Mouse (Mus musculus) embryonic stem cell, embryonic (primary cell): Measurements from ENCODE around the gene Tbc1d17.

ENCODE experiments used
- CTCF ChIA-PET, 4 experiments: fragments of 300-600 bp in 2 of 4; fragments of 350-600 bp in 2 of 4; sonication (Branson Sonifier 250); formaldehyde crosslinking; loops; one replicate each; lab custom pipeline; 2022; ENCODE audit warnings: inconsistent platforms in 2 of 4; lab: Charles Lee
- POLR2A ChIA-PET, 4 experiments: fragments of 300-600 bp in 2 of 4; fragments of 350-600 bp in 2 of 4; sonication (Branson Sonifier 250); formaldehyde crosslinking; loops; one replicate each; lab custom pipeline; 2022; ENCODE audit warnings: antibody characterized with exemption in 4 of 4, inconsistent platforms in 1 of 4; lab: Charles Lee

Gene Tbc1d17

DNA sequence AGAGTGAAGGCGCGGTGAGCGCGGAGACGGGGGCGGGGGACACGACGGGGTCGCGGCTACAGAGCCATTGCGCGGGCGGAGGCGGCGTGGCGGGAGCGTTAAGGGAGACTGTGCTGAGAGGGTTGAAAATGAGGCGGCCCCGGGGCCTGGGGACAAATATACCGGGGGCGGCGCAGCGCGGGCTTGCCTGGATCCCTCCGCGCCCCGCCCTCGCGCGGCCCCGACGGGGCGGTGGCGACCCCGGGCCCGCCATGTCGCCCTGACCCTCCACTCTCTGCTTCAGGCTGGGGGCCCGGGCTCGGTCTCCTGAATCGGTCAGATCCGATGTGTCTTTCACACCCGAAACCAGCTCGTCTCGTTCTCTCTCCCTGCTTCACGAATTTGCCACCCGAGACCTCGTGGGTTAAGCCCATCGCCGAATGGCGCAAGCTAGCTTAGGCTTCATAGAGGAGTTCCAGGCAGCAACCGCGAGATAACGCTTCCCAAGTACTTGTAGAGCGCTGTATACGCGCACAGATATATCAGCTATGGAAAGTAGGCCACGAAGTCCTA is 32.3 kb downstream of the Tbc1d17 start, which contains the start of gene Atf5:
TSS of gene Atf5 (minus strand) at position 189 of the 552 bp plus-strand sequence.
- CTCF ChIA-PET = interaction anchor here in 3 of 4 experiments (1.0 to 3.4 kb wide), 12 partner anchors 8 to 322 kb away, joined by 3 to 28 read pairs (median 4); partner anchors contain the start of gene Tbc1d17 (in 1 of the 3)
- POLR2A ChIA-PET = interaction anchor here (0.6 to 43.6 kb wide), 148 partner anchors 8 to 1350 kb away, joined by 3 to 2007 read pairs (median 5); partner anchors contain the start of genes Akt1s1 (in 3 of the 4), Ap2a1 (in 3 of the 4), Emc10 (in 3 of the 4) and Fam71e1 (in 3 of the 4)

GRCm38 (mm10) chr7:44815721-44816469 is 33.0 kb downstream of the Tbc1d17 start, which contains the start of the genes Nup62 and Il4i1:
Gene Nup62, plus strand, starts transcription at chr7:44816088.
Gene Il4i1, plus strand, starts transcription at chr7:44816387.
- ChIA-PET POLR2A (interaction anchor here (0.5 to 43.6 kb wide), 199 partner anchors 8 to 1350 kb away, joined by 3 to 2007 read pairs (median 4); partner anchors contain the start of genes Akt1s1 (in 3 of the 4), Ap2a1 (in 3 of the 4), Emc10 (in 3 of the 4) and Fam71e1 (in 3 of the 4)), CTCF (interaction anchor here (0.5 to 3.4 kb wide), 26 partner anchors 8 to 895 kb away, joined by 3 to 28 read pairs (median 3); partner anchors contain the start of genes Emc10 (in 1 of the 4), Fam71e1 (in 1 of the 4), Fuz (in 1 of the 4) and Rras (in 1 of the 4))

DNA sequence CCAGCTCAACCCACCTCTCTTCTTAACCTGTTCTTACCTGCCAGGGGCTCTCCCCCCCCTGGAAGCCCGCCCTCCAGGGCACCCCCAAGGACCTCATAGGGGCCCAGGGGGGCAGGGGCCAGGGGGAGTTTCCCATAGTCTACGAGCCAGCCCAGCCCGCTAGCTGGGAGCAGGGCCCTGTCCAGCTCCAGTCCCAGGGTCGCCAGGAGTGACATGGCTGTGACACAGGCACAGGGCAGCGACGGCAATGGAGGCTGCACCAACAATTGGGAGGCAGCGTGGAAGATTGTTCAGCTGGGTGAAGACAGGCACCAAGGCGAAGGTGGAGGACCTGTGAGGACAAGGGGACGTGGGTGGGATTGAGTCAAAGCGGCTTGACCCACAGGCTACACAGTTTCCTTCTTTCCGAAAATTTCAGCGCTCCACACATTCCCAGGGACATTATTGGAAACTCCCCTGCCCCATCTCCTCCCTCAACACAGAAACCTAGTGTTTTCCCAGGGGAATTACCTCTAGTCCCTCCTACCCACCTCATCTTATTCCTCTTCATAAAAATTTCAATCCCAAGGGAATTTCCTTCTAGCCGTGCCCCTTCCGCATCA is 33.8 kb downstream of the Tbc1d17 start:
- CTCF ChIA-PET = interaction anchor here (0.6 to 3.4 kb wide), 19 partner anchors 9 to 651 kb away, joined by 3 to 28 read pairs (median 3); partner anchors contain the start of genes Emc10 (in 1 of the 4), Fam71e1 (in 1 of the 4), Fuz (in 1 of the 4) and Rras (in 1 of the 4)
- POLR2A ChIA-PET = interaction anchor here (0.6 to 43.6 kb wide), 140 partner anchors 7 to 1349 kb away, joined by 3 to 2007 read pairs (median 5); partner anchors contain the start of genes Akt1s1 (in 3 of the 4), Ap2a1 (in 3 of the 4), Izumo2 (in 3 of the 4) and Prmt1 (in 3 of the 4)

GRCm38 (mm10) chr7:44814423-44814822 is 34.5 kb downstream of the Tbc1d17 start:
- ChIA-PET CTCF (interaction anchor here in 2 of 4 experiments (0.6 to 3.4 kb wide), 2 partner anchors 12 to 315 kb away, joined by 3 to 28 read pairs; no protein-coding TSS in a partner anchor), POLR2A (interaction anchor here (0.6 to 43.6 kb wide), 25 partner anchors 10 to 208 kb away, joined by 3 to 2007 read pairs (median 28); partner anchors contain the start of genes Akt1s1 (in 3 of the 4), Ptov1 (in 3 of the 4), Tbc1d17 (in 3 of the 4) and Pnkp (in 2 of the 4))

DNA sequence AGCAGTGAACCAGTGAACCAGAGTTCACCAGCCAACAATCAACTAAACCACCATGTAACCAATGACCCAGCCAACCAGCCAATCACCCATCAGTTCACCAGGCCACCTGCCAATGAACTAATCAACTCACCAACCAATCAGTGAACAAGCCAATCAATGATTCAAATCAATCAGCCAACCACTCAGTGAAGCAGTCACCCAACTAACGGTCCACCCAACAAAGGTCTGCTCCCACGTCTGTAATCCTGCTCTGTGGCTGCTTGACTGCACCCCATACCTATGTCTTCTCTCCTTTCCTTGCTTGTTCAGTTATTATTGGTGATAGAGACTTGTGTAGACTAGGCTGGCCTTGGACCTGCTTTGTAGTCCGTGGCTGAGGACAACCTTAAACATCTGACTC is 34.9 kb downstream of the Tbc1d17 start:
- CTCF ChIA-PET = no interaction called here
- POLR2A ChIA-PET = interaction anchor here in 3 of 4 experiments (1.7 to 43.6 kb wide), 10 partner anchors 10 to 172 kb away, joined by 8 to 2007 read pairs (median 69); partner anchors contain the start of genes Akt1s1 (in 3 of the 3), Tbc1d17 (in 3 of the 3), Pnkp (in 2 of the 3) and Izumo2 (in 1 of the 3)

DNA sequence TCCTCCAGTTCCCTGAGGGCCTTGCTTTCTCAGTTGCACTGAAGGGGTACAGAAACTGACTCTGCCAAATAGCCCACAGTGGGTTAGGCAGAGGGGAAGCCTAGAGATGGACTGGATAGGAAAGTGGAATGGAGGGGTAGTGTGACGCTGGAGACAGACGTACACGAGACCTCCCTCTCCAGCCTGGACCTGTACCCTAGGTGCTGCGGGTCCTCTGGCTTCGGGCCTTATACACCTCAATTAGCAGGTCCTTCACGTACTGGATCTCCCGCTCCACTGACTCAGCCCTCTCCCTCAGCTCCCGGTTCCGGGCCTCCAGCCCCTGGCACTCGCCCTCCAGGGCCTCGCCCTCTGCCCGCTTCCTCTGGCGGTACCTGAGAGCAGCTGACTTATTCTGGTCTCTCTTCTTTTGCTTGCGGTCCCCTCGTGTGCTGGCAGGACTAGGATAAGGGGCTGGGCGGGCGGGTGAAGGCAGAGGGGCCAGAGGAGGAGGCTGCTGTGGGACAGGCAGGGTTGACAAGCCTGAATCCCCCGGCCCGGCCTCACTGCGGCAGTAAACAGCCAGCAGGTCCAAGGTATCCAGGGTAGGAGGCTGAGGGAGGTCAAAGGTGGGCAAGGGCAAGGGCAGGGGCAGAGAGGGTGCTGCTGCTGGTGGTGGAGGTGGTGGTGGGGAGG is 36.1 kb downstream of the Tbc1d17 start:
- ChIA-PET CTCF (interaction anchor here in 1 of 4 experiments (0.6 to 0.7 kb wide), 2 partner anchors 100 to 319 kb away, joined by 4 to 5 read pairs; no protein-coding TSS in a partner anchor), POLR2A (interaction anchor here in 3 of 4 experiments (0.5 to 1.7 kb wide), 10 partner anchors 9 to 222 kb away, joined by 3 to 8 read pairs (median 3); partner anchors contain the start of gene Kcnc3 (in 1 of the 3))

DNA sequence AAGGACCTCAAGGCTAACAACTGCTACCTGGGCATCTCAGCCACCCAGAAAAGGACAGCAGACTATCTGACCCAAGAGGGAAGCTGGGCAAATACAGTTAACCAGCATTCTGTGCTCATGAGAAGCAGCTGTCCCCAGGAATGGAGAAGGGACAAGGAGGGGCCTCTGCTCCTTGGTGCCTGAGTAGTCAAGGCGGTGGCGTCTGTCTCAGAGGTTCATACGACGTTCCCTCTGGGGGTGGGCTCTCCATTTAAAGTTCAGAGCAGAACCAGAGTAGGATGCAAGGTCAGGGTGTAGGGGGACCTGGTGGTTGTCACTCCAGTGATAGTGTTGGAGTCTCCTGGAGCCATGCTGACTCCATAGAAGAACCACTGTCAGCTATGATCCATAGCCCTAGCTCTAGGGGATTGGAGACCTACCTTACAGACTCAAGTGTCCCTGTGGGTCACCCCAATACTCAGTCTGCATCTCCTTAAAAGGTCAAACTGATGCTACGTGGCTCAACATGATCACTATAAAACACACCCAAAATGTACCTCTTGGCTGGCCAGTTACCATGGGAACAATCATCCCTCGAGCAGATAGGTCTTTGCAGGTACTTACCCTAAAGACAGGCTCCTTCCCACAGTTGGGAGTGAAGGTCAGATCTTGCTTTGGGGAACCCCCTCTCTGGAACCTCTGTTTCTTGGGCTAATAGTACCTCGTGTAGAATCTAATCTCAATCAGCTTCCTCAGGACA is 37.9 kb downstream of the Tbc1d17 start:
- ChIA-PET POLR2A (interaction anchor here in 1 of 4 experiments (1.0 to 1.4 kb wide), 5 partner anchors 8 to 59 kb away, joined by 3 to 4 read pairs (median 3); partner anchors contain the start of gene Ptov1), CTCF (no interaction called here)

DNA sequence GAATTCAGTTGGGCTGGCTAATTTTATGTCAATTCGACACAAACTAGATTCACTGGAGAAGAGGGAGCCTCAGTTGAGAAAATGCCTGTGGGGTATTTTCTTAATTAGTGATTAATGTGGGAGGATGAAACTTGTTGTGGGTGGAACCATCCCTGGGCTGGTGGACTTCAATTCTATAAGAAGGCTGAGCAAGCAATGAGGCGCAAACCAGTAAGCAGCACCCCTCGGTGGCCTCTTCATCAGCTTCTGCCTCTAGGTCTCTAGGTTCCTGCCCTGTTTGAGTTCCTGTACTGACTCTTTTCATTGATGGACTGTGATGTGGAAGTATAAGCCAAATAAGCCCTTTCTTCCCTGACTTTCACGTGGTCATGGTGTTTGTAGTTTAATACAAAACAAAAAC is 38.5 kb downstream of the Tbc1d17 start:
- ChIA-PET CTCF (no interaction called here), POLR2A (interaction anchor here in 1 of 4 experiments (1.0 to 1.4 kb wide), 2 partner anchors 10 to 19 kb away, joined by 3 read pairs; no protein-coding TSS in a partner anchor)

DNA sequence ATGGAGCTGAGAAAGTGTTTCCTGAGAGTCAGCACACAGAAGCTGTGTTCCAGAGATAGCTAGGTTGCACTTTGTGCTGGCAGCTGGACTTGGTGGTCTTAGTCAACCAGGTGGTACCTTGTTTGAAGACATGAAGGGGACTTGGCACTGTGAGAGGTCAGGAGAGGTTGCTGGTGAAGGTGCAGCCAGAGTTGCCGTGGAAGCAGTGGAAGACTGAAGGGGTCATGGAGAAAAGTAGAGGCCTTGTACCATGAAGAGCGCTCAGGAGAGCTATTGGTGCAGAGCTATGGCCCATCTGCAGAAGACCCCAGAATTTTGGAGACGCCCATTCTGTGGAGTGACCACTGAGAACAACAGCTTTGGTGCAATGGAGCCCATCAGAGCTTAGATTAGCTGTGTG is 39.4 kb downstream of the Tbc1d17 start:
- ChIA-PET CTCF (no interaction called here), POLR2A (interaction anchor here in 3 of 4 experiments (0.5 to 2.1 kb wide), 6 partner anchors 8 to 305 kb away, joined by 3 to 11 read pairs (median 4); no protein-coding TSS in a partner anchor)

DNA sequence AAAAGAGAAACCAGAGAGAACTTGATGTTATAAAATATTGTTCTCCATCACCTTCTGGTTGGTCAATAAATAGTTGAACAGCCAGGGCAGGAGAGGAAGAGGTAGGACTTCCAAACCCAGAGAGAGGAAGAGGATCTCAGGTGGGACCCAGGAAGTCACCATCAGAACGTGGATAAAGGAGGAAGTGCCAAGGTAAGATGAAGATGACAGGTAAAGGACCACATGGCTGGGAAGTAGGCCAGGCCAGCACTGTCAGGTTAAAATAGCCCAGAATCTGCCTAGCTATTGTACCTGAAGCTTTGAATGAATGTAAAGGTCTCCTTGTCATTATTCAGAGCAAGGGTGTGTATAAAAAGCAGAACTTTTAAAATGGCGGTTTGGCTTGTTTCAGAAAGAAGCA is 40.0 kb downstream of the Tbc1d17 start:
- CTCF ChIA-PET = interaction anchor here in 1 of 4 experiments (0.6 kb wide), 1 partner anchor 95 kb away, joined by 10 read pairs; no protein-coding TSS in a partner anchor
- POLR2A ChIA-PET = interaction anchor here in 3 of 4 experiments (0.6 to 2.1 kb wide), 9 partner anchors 8 to 177 kb away, joined by 3 to 11 read pairs (median 4); partner anchors contain the start of genes Atf5 (in 1 of the 3), Il4i1 (in 1 of the 3), Izumo2 (in 1 of the 3) and Prmt1 (in 1 of the 3)

DNA sequence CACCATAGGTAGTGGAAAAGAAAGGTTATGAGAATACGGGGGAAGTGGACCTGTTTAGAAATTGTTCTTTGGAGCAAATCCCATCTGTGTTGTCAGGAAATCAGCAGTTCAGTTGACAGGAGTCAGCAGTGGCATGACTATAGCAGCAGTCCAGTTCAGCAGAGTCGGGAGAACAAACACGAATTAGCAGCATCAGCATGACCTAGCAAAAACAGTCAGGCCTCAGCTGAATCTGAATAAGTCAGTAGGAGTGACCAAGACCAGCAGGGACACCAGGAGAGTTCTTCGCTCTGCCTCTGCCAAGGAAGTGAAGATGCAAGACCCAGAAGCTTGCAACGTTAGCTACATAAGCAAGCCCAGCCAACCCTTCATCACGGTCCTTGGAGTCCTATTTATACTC is 56.1 kb downstream of the Tbc1d17 start:
- POLR2A ChIA-PET = interaction anchor here in 2 of 4 experiments (0.6 to 1.6 kb wide), 5 partner anchors 11 to 57 kb away, joined by 3 to 4 read pairs (median 3); partner anchors contain the start of genes Il4i1 (in 1 of the 2), Nup62 (in 1 of the 2) and Tbc1d17 (in 1 of the 2)

GRCm38 (mm10) chr7:44790066-44790465 is 58.8 kb downstream of the Tbc1d17 start:
- POLR2A ChIA-PET = interaction anchor here in 3 of 4 experiments (0.5 to 1.5 kb wide), 3 partner anchors 26 to 327 kb away, joined by 3 to 5 read pairs (median 4); partner anchors contain the start of genes Il4i1 (in 1 of the 3) and Nup62 (in 1 of the 3)
- CTCF ChIA-PET = no interaction called here

More for the DNA sequence above, 56.1 kb downstream of the Tbc1d17 start:
- CTCF ChIA-PET = no interaction called here

- POLR2A ChIA-PET = interaction anchor here in 3 of 4 experiments (0.5 to 2.1 kb wide), 6 partner anchors 10 to 326 kb away, joined by 3 to 13 read pairs (median 4); partner anchors contain the start of genes Il4i1 (in 2 of the 3), Nup62 (in 2 of the 3), Atf5 (in 1 of the 3) and Izumo2 (in 1 of the 3)
- CTCF ChIA-PET = no interaction called here
Observed at GRCm38 (mm10) chr7:44789531-44789930, 59.3 kb downstream of the Tbc1d17 start.
